ENCODE assay signal across 11 mouse cellular contexts in genomic region chr7:79858202-79858934, GRCm38 (mm10). TPM values are rescaled to one million over a fixed set of nuclear protein-coding genes. Genes with fewer than 3 reads are reported as not detected.
DNase-seq lines count a peak whose midpoint lies in the region; ATAC-seq lines count a peak whose summit lies in the region.
"Had no signal": no experiment of that assay in that cellular context is flagged by ENCODE, and none has a peak within 500 bp of the region (broad histone marks: within the 10 kb centered on the region; RNA-seq: fewer than 3 reads in every experiment).

No protein-coding gene starts in this region.

- no peaks in the 10 kb centered on the region for H3K27me3 ChIP-seq in limb, embryonic 10.5 days (ENCODE audit: low read depth, poor library complexity, severe bottlenecking)
- H3K27me3 ChIP-seq in hindbrain, embryonic 10.5 days (ENCODE audit: insufficient read depth, poor library complexity, severe bottlenecking) = no peaks in the 10 kb centered on the region
- H3K27me3 ChIP-seq: neural tube, embryonic 15.5 days had no signal

- H3K9me3 ChIP-seq in limb, embryonic 10.5 days (replicated peaks) = no peaks in the 10 kb centered on the region
- no peaks in the 10 kb centered on the region for H3K9me3 ChIP-seq in hindbrain, embryonic 10.5 days
- H3K9me3 ChIP-seq: neural tube, embryonic 15.5 days had no signal

- H3K36me3 ChIP-seq in limb, embryonic 10.5 days = no peaks in the 10 kb centered on the region
- no peaks in the 10 kb centered on the region for H3K36me3 ChIP-seq in hindbrain, embryonic 10.5 days
- H3K36me3 ChIP-seq: neural tube, embryonic 15.5 days had no signal

- H3K27ac ChIP-seq in limb, embryonic 10.5 days = peak overlapping the region; percentile 77
- no peak overlapping the region; the same call in 1 of the 2 replicates for H3K27ac ChIP-seq in hindbrain, embryonic 10.5 days
- H3K27ac ChIP-seq: neural tube, embryonic 15.5 days had no signal

- no peak for ATAC-seq in monocyte, adult 5-6 weeks (replicated peaks; ENCODE audit: insufficient number of reproducible peaks, low FRiP score, low TSS enrichment, poor library complexity, severe bottlenecking)
- ATAC-seq: hindbrain, embryonic 16.5 days had no signal

- H3K4me1 ChIP-seq in limb, embryonic 10.5 days = peaks cover 35% of the 10 kb centered on the region
- peaks cover 15% of the 10 kb centered on the region for H3K4me1 ChIP-seq in hindbrain, embryonic 10.5 days (replicated peaks)
- H3K4me1 ChIP-seq: neural tube, embryonic 15.5 days had no signal

- intact Hi-C loops in heart, postnatal 36 days (cut with DNase I) = no loop called here

- DNase-seq in heart, adult 11 months = peak; percentile 96
- DNase-seq in heart, postnatal 36 days = no peak
- DNase-seq in urinary bladder, postnatal 14 days (ENCODE audit: low spot score) = peak; percentile 32
- no peak for DNase-seq in urinary bladder, postnatal 25 days (ENCODE audit: low spot score)
- no peak for DNase-seq in limb, embryonic 10.5 days (ENCODE audit: low spot score)
- DNase-seq in spleen, postnatal 4 days (ENCODE audit: low spot score in 2 of 2) = no peak
- DNase-seq in hindbrain, embryonic 10.5 days (ENCODE audit: low spot score) = no peak
- DNase-seq: right cerebral cortex, postnatal 4 days had no signal

- WGBS in limb, embryonic 10.5 days = 63% methylated on average over 11 of the region's 11 CpGs
- 70% methylated on average over 11 of the region's 11 CpGs for WGBS in hindbrain, embryonic 10.5 days

- no peak overlapping the region for H3K4me3 ChIP-seq in limb, embryonic 10.5 days
- no peak overlapping the region for H3K4me3 ChIP-seq in hindbrain, embryonic 10.5 days
- H3K4me3 ChIP-seq: neural tube, embryonic 15.5 days had no signal

RNA-seq across cellular contexts. Expression of gene Anpep, which starts 2.5 kb away (rescaled TPM):
- 10 to 100 TPM; 12.0 to 14.5 TPM for total RNA-seq in heart, postnatal 36 days (2021)
- 8.1 and 9.7 TPM in 2 replicates for polyA plus RNA-seq in limb, embryonic 10.5 days (2016; fragmentation: Nextera tagmentation; extraction: Ambion mirVana)
- total RNA-seq in monocyte, adult 5-6 weeks (2017) = 0.68 to 0.75 TPM in 2 of 3 replicates, not detected in the other
- 4.3 and 5.6 TPM in 2 replicates for polyA plus RNA-seq in hindbrain, embryonic 10.5 days (2016; fragmentation: Nextera tagmentation; extraction: Ambion mirVana)

RNA-seq across cellular contexts. Expression of gene Mesp2, which starts 47.8 kb away (rescaled TPM):
- total RNA-seq in heart, postnatal 36 days (2021) = under 1 TPM in 1 of 2 experiments, not detected in 1; 0.14 TPM
- 0.21 TPM in 1 of 2 replicates, not detected in the other for polyA plus RNA-seq in limb, embryonic 10.5 days (2016; fragmentation: Nextera tagmentation; extraction: Ambion mirVana)
- not detected in 3 replicates for total RNA-seq in monocyte, adult 5-6 weeks (2017)
- polyA plus RNA-seq in hindbrain, embryonic 10.5 days (2016; fragmentation: Nextera tagmentation; extraction: Ambion mirVana) = 0.37 and 0.55 TPM in 2 replicates

Comparison
In these comparisons a context has a peak if more than half of its experiments do, and no peak if none do; other contexts are left out.
1. DNase-seq: peak in heart, adult 11 months (single experiment) and urinary bladder, postnatal 14 days (single experiment); none in heart, postnatal 36 days (0 of 2), urinary bladder, postnatal 25 days (single experiment), limb, embryonic 10.5 days (single experiment), spleen, postnatal 4 days (0 of 2) and hindbrain, embryonic 10.5 days (single experiment).